Mouse (Mus musculus): ENCODE measurements around the gene Dpep2nb. TPM values are rescaled to one million over a fixed set of nuclear protein-coding genes. Genes with fewer than 3 reads are reported as not detected.
A peak's percentile ranks its signal among the peaks of the same experiment; 100 is the strongest.

The Dpep2nb gene
- total RNA-seq, 2 experiments from 2014 or later, result not detected

DNA sequence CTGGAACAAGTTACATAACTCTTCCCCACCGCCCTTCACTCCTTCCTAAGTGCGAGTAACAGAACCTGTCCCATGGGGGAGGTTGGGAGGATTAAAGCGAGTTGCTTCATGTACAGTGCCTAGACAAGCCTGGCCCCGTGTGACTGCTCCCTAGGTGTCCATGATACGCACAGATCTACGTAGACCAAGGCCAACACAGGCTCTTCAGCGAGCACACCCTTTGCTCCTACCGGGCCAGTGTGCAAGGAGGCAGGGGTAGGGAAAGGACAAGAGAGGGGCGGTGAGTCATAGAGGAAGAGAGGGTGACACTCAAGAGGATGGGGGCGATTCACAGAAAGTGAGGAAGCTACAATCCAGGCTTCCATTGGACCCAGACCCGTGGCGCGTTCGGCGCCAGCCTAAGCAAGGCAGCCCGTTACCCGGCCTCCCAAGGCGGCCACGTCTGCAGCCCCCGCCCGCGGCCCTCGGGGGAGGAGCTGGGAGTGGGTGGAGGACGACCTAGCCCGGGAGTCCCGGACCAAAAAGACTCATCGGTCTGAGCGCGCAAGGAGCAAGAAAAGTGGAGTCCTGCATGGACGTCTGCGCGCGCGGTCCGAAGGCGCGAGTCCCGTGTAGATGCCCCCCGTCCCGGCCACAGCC lies 40.4 kb downstream of the Dpep2nb start:
- DNase-seq, result peak; percentile 45 to 61
- intact Hi-C loops (cut with DNase I), result no loop called here

- intact Hi-C loops (cut with DNase I), result no loop called here
- no peak for DNase-seq
These were observed 41.1 kb downstream of the Dpep2nb start for GRCm38 (mm10) chr8:105964506-105965265.

DNA sequence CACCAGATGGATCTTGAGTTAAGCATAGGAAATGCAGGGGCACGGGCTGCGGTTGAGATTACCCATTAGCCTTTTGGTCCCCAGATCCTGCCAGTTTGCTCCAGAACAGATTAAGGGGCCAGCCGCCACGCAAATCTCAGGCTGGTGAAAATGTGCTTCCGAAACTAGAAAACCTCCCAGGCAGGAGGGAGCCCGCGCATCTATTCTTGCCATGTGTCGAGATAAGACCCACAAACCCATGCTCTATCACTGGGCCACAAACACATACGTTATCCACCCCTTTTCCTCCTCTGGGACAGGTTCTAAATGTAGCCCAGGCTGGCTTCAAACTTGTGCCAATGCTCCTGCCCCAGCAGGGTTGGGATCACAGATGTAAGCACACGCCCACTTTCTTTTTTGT lies 44.2 kb downstream of the Dpep2nb start:
- intact Hi-C loops (cut with DNase I), result no loop called here
- no peak for DNase-seq

GRCm38 (mm10) chr8:105961101-105961500 lies 44.7 kb downstream of the Dpep2nb start:
- DNase-seq, result no peak
- intact Hi-C loops (cut with DNase I), result no loop called here

DNA sequence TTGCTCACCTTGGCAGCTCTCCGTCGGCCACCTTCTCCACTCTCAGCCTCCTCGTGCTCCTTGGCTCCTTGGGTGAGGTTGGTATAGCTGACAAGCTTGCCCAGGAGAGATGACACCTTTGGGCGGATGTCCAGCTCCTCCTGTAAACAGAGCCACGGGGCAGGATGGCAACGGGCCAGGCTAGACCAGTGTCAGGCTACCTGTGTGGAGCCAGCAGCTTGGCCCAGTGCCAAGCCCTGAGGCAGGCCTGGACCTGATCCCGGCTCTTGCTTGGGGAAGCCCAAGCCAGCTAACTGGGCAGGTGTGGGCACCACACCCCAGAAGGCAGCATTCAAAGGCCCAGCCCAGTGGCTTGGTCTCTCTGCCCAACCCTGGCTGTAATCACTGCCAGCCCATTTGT lies 46.4 kb downstream of the Dpep2nb start:
- intact Hi-C loops (cut with DNase I), result no loop called here
- DNase-seq, result peak; percentile 77

DNA sequence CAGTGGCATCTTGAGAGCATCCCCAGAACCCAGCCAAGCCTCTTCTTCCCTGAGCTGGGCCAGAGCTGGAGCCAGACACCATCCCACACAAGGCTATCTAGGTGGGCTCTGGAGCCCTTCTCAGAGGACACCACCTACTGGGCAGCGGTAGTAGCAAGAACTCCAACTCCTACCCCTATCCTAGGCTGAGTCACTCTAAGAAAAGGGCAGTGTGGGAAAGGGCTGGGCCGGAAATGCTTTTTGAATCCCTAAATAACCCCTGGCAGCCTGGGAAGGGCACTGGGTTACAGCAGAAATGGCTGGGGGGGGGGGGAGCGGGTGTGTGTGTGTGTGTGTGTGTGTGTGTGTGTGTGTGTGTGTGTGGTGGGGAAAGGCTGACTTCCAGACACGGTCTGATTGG lies 48.0 kb downstream of the Dpep2nb start:
- intact Hi-C loops (cut with DNase I), result no loop called here
- DNase-seq, result no peak

DNA sequence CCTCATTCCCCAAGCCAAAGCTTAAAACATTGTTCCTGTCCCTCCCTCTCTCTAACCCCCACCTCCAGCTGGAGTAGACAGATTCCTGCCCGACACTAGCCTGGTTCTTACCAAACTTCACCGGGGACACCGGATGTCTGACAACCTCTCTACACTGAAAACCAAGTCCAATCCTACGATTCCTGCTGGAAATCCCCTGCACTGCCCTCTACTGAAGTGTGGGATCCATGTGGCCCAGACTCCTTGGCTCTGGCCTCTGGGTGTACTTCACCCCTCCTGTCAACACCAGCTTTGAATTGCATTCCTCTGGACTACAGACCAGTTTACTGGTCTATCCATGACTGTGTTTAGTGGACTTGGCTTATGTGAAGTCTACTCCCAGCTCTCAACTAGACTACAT lies 49.2 kb downstream of the Dpep2nb start:
- intact Hi-C loops (cut with DNase I), result no loop called here
- DNase-seq, result no peak

- intact Hi-C loops (cut with DNase I), result no loop called here
- peak in 1 of 2 experiments; percentile 33 for DNase-seq
These were observed 54.6 kb downstream of the Dpep2nb start for GRCm38 (mm10) chr8:105951057-105951659.

- intact Hi-C loops (cut with DNase I), result no loop called here
- no peak for DNase-seq
These were observed 56.4 kb downstream of the Dpep2nb start for GRCm38 (mm10) chr8:105949350-105949749.

Small RNA genes lying within 50 kb of the gene (microRNA-seq; reads per million reads assigned to microRNA genes)
- gene Mir7074, result 0 reads per million in 2 experiments

Other genes with a start within 250 kb of the Dpep2nb start
- gene Gfod2, start 247.3 kb downstream of the Dpep2nb start, total RNA-seq (2021), result 1 to 10 TPM; 6.6 to 6.8 TPM
- 10 to 100 TPM; 19.7 to 22.0 TPM for gene Ranbp10, start 178.6 kb downstream of the Dpep2nb start, total RNA-seq (2021)
- gene Tsnaxip1, start 178.2 kb downstream of the Dpep2nb start, total RNA-seq (2021), result not detected
- 1 to 10 TPM; 1.1 to 1.2 TPM for gene Cenpt, start 152.7 kb downstream of the Dpep2nb start, total RNA-seq (2021)
- 10 to 100 TPM; 19.0 TPM for gene Thap11, start 150.8 kb downstream of the Dpep2nb start, total RNA-seq (2021)
- 10 to 100 TPM; 38.4 to 52.9 TPM for gene Nutf2, start 145.4 kb downstream of the Dpep2nb start, total RNA-seq (2021)
- 10 to 100 TPM; 17.6 to 20.1 TPM for gene Edc4, start 125.1 kb downstream of the Dpep2nb start, total RNA-seq (2021)
- under 1 TPM in 1 of 2 experiments, not detected in 1; 0.59 TPM for gene Nrn1l, start 112.4 kb downstream of the Dpep2nb start, total RNA-seq (2021)
- 10 to 100 TPM in 1 of 2 experiments, 1 to 10 TPM in 1; 9.5 to 11.5 TPM for gene Pskh1, start 105.5 kb downstream of the Dpep2nb start, total RNA-seq (2021)
- not detected for gene Ctrl, start 72.1 kb downstream of the Dpep2nb start, total RNA-seq (2021)
- 10 to 100 TPM; 15.7 to 24.2 TPM for gene Psmb10, start 67.5 kb downstream of the Dpep2nb start, total RNA-seq (2021)
- under 1 TPM in 1 of 2 experiments, not detected in 1; 0.25 TPM for gene Lcat, start 62.6 kb downstream of the Dpep2nb start, total RNA-seq (2021)
- 10 to 100 TPM; 11.2 to 17.7 TPM for gene Slc12a4, start 39.9 kb downstream of the Dpep2nb start, total RNA-seq (2021)
- not detected for gene Dpep3, start 26.5 kb downstream of the Dpep2nb start, total RNA-seq (2021)
- gene Dus2, start 14.6 kb downstream of the Dpep2nb start, total RNA-seq (2021), result 1 to 10 TPM; 9.7 to 10.0 TPM
- 1 to 10 TPM; 8.2 to 9.6 TPM for gene Ddx28, start 5.9 kb upstream of the Dpep2nb start, total RNA-seq (2021)
- 10 to 100 TPM; 19.5 to 22.8 TPM for gene Nfatc3, start 52.9 kb upstream of the Dpep2nb start, total RNA-seq (2021)
- gene Esrp2, start 131.0 kb upstream of the Dpep2nb start, total RNA-seq (2021), result under 1 TPM in 1 of 2 experiments, not detected in 1; 0.26 TPM
- gene Pla2g15, start 144.4 kb upstream of the Dpep2nb start, total RNA-seq (2021), result 1 to 10 TPM; 2.8 to 3.0 TPM
- gene Slc7a6, start 162.9 kb upstream of the Dpep2nb start, total RNA-seq (2021), result 10 to 100 TPM in 1 of 2 experiments, 1 to 10 TPM in 1; 5.9 to 10.1 TPM
- 1 to 10 TPM; 7.2 to 8.1 TPM for gene Slc7a6os, start 205.0 kb upstream of the Dpep2nb start, total RNA-seq (2021)
- 10 to 100 TPM; 25.4 to 25.5 TPM for gene Prmt7, start 205.0 kb upstream of the Dpep2nb start, total RNA-seq (2021)